Mouse (Mus musculus) MEL (cell line): Measurements from ENCODE around the gene Ren1. TPM values are rescaled to one million over a fixed set of nuclear protein-coding genes. Genes with fewer than 3 reads are reported as not detected.

Source experiments
- DNase-seq: peaks from one replicate; pipeline ENCODE4 v3.0.0; 2011; ENCODE audit warnings: low read depth, low spot score
- H3K27ac ChIP-seq: 2 replicates; pipeline ENCODE4 v1.5.1; 2012; ENCODE audit warnings: low read depth, mild to moderate bottlenecking, control low read depth, low read length, moderate library complexity; ENCODE audit not compliant: control insufficient read depth
- H3K27me3 ChIP-seq, 2 experiments: fragments of 150-350 bp in 1 of 2; sonication (generic) in 1 of 2; 2 replicates each; pipeline ENCODE4 v1.6.1; 2012; ENCODE audit warnings: low read length in 2 of 2, mild to moderate bottlenecking in 2 of 2, improper control_type of control experiment in 1 of 2, moderate library complexity in 1 of 2; ENCODE audit not compliant: insufficient read depth in 2 of 2, control insufficient read depth in 1 of 2
- H3K36me3 ChIP-seq, 2 experiments: 2 replicates each; pipeline ENCODE4 v1.6.1; 2012 to 2014; ENCODE audit warnings: low read length in 2 of 2, improper control_type of control experiment in 1 of 2, inconsistent platforms in 1 of 2, mild to moderate bottlenecking in 1 of 2; ENCODE audit not compliant: insufficient read depth in 2 of 2, control insufficient read depth in 1 of 2
- H3K4me1 ChIP-seq, 2 experiments: fragments of 150-350 bp in 1 of 2; sonication (generic) in 1 of 2; 2 replicates each; pipeline ENCODE4 v1.6.1; 2012; ENCODE audit warnings: low read length in 2 of 2, improper control_type of control experiment in 1 of 2, mild to moderate bottlenecking in 1 of 2; ENCODE audit not compliant: insufficient read depth in 2 of 2, control insufficient read depth in 1 of 2
- H3K4me3 ChIP-seq, 2 experiments: fragments of 150-350 bp in 1 of 2; sonication (generic) in 1 of 2; 2 replicates each; pipeline ENCODE4 v1.5.1; 2012; ENCODE audit warnings: low read depth in 2 of 2, low read length in 2 of 2, mild to moderate bottlenecking in 2 of 2, moderate library complexity in 2 of 2, control low read depth in 1 of 2, improper control_type of control experiment in 1 of 2; ENCODE audit not compliant: control insufficient read depth in 1 of 2, insufficient read depth in 1 of 2
- H3K79me2 ChIP-seq: 2 replicates; pipeline ENCODE4 v1.6.1; 2012; ENCODE audit warnings: mild to moderate bottlenecking, low read length, moderate library complexity; ENCODE audit not compliant: control insufficient read depth, poor library complexity, insufficient read depth
- H3K9ac ChIP-seq: 2 replicates; pipeline ENCODE4 v1.6.1; 2012; ENCODE audit warnings: low read depth, mild to moderate bottlenecking, control low read depth, low read length, moderate library complexity; ENCODE audit not compliant: control insufficient read depth, poor library complexity, severe bottlenecking
- H3K9me3 ChIP-seq: fragments of 150-350 bp; sonication (generic); replicated peaks from 2 replicates; pipeline ENCODE4 v1.6.1; 2012; ENCODE audit warnings: mild to moderate bottlenecking, low read length, improper control_type of control experiment, moderate library complexity; ENCODE audit not compliant: insufficient read depth
- CHD2 ChIP-seq: IDR thresholded peaks from 2 replicates; pipeline ENCODE4 v1.6.1; 2011; ENCODE audit warnings: low read length, improper control_type of control experiment
- CTCF ChIP-seq, 3 experiments: IDR thresholded peaks in 2 of 3; conservative IDR thresholded peaks in 1 of 3; 2 replicates each; pipeline ENCODE4 v1.5.1; 2011 to 2012; ENCODE audit warnings: low read length in 3 of 3, low read depth in 2 of 3, mild to moderate bottlenecking in 2 of 3, improper control_type of control experiment in 1 of 3, inconsistent platforms in 1 of 3, mixed read lengths in 1 of 3, moderate library complexity in 1 of 3; ENCODE audit not compliant: control insufficient read depth in 1 of 3, insufficient read depth in 1 of 3, poor library complexity in 1 of 3, severe bottlenecking in 1 of 3
- KAT2A ChIP-seq: conservative IDR thresholded peaks from 2 replicates; pipeline ENCODE4 v1.6.1; 2012; ENCODE audit warnings: low read depth, low read length, improper control_type of control experiment, inconsistent platforms
- MAZ ChIP-seq: IDR thresholded peaks from 2 replicates; pipeline ENCODE4 v1.6.1; 2012; ENCODE audit warnings: low read depth, mild to moderate bottlenecking, inconsistent platforms, low read length, improper control_type of control experiment
- MEF2A ChIP-seq: IDR thresholded peaks from 2 replicates; pipeline ENCODE4 v1.6.1; 2014; ENCODE audit warnings: low read depth, mild to moderate bottlenecking, inconsistent platforms, low read length, improper control_type of control experiment; ENCODE audit not compliant: poor library complexity, insufficient replicate concordance, severe bottlenecking; ENCODE audit errors: extremely low read depth
- POLR2AphosphoS2 ChIP-seq: IDR thresholded peaks from 2 replicates; pipeline ENCODE4 v1.6.1; 2011; ENCODE audit warnings: low read length, improper control_type of control experiment
- RAD21 ChIP-seq: IDR thresholded peaks from 2 replicates; pipeline ENCODE4 v1.6.1; 2011; ENCODE audit warnings: mild to moderate bottlenecking, low read depth, low read length, improper control_type of control experiment
- RCOR1 ChIP-seq: IDR thresholded peaks from 2 replicates; pipeline ENCODE4 v1.6.1; 2012; ENCODE audit warnings: low read depth, mild to moderate bottlenecking, inconsistent platforms, low read length, improper control_type of control experiment
- SIN3A ChIP-seq: IDR thresholded peaks from 2 replicates; pipeline ENCODE4 v1.6.1; 2012; ENCODE audit warnings: low read length, improper control_type of control experiment, inconsistent platforms
- SMC3 ChIP-seq: IDR thresholded peaks from 2 replicates; pipeline ENCODE4 v1.6.1; 2011; ENCODE audit warnings: low read depth, low read length, improper control_type of control experiment
- TBP ChIP-seq: IDR thresholded peaks from 2 replicates; pipeline ENCODE4 v1.8.0; 2011; ENCODE audit warnings: low read depth, low read length, improper control_type of control experiment
- ZMIZ1 ChIP-seq: IDR thresholded peaks from 2 replicates; pipeline ENCODE4 v1.6.1; 2012; ENCODE audit warnings: low read depth, mild to moderate bottlenecking, inconsistent platforms, low read length, improper control_type of control experiment, moderate library complexity
- ZNF384 ChIP-seq: IDR thresholded peaks from 2 replicates; pipeline ENCODE4 v1.6.1; 2012; ENCODE audit warnings: low read depth, mild to moderate bottlenecking, inconsistent platforms, low read length, improper control_type of control experiment
- polyA plus RNA-seq, 2 experiments: library from polyadenylated mRNA; stranded (reverse) in 1 of 2; unstranded in 1 of 2; fragments of >175 nt in 1 of 2; fragments of >200 nt in 1 of 2; gene quantifications; 2 replicates each; pipeline versions ENCODE4 v1.2.1 to v1.2.4; 2012; ENCODE audit warnings: low replicate concordance in 2 of 2, low read depth in 1 of 2; ENCODE audit not compliant: insufficient read length in 2 of 2, insufficient read depth in 1 of 2, missing spikeins in 1 of 2
- total RNA-seq: library from RNA; depleted of rRNA; stranded (reverse); fragments of 300-350 nt; gene quantifications from 2 replicates; pipeline ENCODE4 v1.2.3, GENCODE M21; 2012

The Ren1 gene
- total and polyA plus RNA-seq, 3 experiments: 6.9 to 16.8 TPM; not detected in 1

- H3K4me1 ChIP-seq: no peaks in the 10 kb centered on the region
- DNase-seq: no peak
- H3K27me3 ChIP-seq: no peaks in the 10 kb centered on the region; a peak in 1 of 4 replicates
- TF ChIP-seq RAD21 (no peak), CTCF (IDR thresholded peaks at IDR 0.05 in 2 of 3, conservative IDR thresholded peaks at IDR 0.05 in 1 of 3; ENCODE audit: control insufficient read depth in 1 of 3, insufficient read depth in 1 of 3, low read depth in 2 of 3, low read length in 3 of 3, poor library complexity in 1 of 3, severe bottlenecking in 1 of 3) (no peak), RCOR1 (no peak), SMC3 (no peak), ZMIZ1 (no peak), TBP (no peak)
- H3K27ac ChIP-seq: no peak overlapping the region
- no peaks in the 10 kb centered on the region for H3K79me2 ChIP-seq
- H3K9ac ChIP-seq: no peak overlapping the region
- no peaks in the 10 kb centered on the region for H3K36me3 ChIP-seq
- H3K4me3 ChIP-seq: no peak overlapping the region
- no peaks in the 10 kb centered on the region for H3K9me3 ChIP-seq
Measured at GRCm38 (mm10) chr1:133355912-133356311, 5.6 kb downstream of the Ren1 start.

DNA sequence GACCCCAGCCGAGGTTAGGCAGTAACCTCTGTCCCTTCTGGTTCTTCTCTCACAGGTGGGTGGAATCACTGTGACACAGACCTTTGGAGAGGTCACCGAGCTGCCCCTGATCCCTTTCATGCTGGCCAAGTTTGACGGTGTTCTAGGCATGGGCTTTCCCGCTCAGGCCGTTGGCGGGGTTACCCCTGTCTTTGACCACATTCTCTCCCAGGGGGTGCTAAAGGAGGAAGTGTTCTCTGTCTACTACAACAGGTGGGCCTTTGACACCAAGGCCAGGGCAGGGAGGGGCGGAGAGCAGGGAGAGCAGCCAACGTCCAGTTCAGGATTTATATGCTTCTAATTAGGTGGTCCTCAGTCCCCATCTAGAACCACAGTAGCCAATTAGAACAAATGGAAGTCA is 6.0 kb downstream of the Ren1 start:
- H3K9me3 ChIP-seq: no peaks in the 10 kb centered on the region
- no peaks in the 10 kb centered on the region for H3K36me3 ChIP-seq
- no peak for DNase-seq
- TF ChIP-seq TBP: no peak
- TF ChIP-seq RCOR1: no peak
- no peak for TF ChIP-seq MEF2A
- no peak for TF ChIP-seq POLR2AphosphoS2
- no peak for TF ChIP-seq ZNF384
- no peak for TF ChIP-seq CHD2
- TF ChIP-seq MAZ: no peak
- no peak for TF ChIP-seq KAT2A
- H3K27ac ChIP-seq: no peak overlapping the region
- no peak overlapping the region for H3K4me3 ChIP-seq
- no peaks in the 10 kb centered on the region; a peak in 1 of 4 replicates for H3K27me3 ChIP-seq
- H3K9ac ChIP-seq: no peak overlapping the region
- H3K79me2 ChIP-seq: no peaks in the 10 kb centered on the region
- no peaks in the 10 kb centered on the region for H3K4me1 ChIP-seq

DNA sequence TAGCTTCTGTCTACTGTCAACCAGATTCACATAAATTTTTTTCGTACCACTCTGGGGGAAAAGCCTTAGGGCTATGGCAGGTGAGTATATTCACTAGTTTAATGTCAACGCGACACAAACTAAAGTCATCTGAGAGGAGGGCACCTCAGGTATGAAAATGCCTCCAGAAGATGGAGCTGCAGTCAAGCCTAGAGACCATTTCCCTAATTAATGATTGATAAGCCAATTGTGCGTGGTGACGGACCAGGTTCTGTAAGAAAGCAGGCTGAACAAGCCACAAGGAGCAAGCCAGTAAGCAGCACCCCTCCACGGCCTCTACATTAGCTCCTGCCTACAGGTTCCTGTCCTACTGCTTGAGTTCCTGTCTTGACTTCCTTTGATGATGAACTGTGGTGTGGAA is 10.7 kb downstream of the Ren1 start:
- H3K9me3 ChIP-seq: no peaks in the 10 kb centered on the region
- H3K36me3 ChIP-seq: peaks cover 0 to 6% of the 10 kb centered on the region in 2 experiments; a peak in 2 of 4 replicates
- H3K9ac ChIP-seq: no peak overlapping the region
- no peaks in the 10 kb centered on the region for H3K79me2 ChIP-seq
- DNase-seq: no peak
- H3K27me3 ChIP-seq: peaks cover 0 to 1% of the 10 kb centered on the region in 2 experiments; a peak in 3 of 4 replicates
- no peak for TF ChIP-seq SIN3A
- peak; percentile 10; the same call in 1 of the 2 replicates for TF ChIP-seq RAD21
- peak in 1 of 3 experiments; percentile 6; a peak in 1 of 6 replicates for TF ChIP-seq CTCF (IDR thresholded peaks at IDR 0.05 in 2 of 3, conservative IDR thresholded peaks at IDR 0.05 in 1 of 3; ENCODE audit: control insufficient read depth in 1 of 3, insufficient read depth in 1 of 3, low read depth in 2 of 3, low read length in 3 of 3, poor library complexity in 1 of 3, severe bottlenecking in 1 of 3)
- H3K4me3 ChIP-seq: no peak overlapping the region
- H3K27ac ChIP-seq: no peak overlapping the region
- peaks cover 0 to 13% of the 10 kb centered on the region in 2 experiments; a peak in 2 of 4 replicates for H3K4me1 ChIP-seq
